Mouse (Mus musculus): ENCODE data around the gene Arf3.
A peak's percentile ranks its signal among the peaks of the same experiment; 100 is the strongest.
"Not testable (repeated sequence)": the region's sequence is repeated elsewhere in the genome, so short reads cannot be mapped to it uniquely, and the experiment has no call there.

Arf3 gene

GRCm38 (mm10) chr15:98747296-98747695, 15.7 kb downstream of the Arf3 start:
- no peak for DNase-seq

GRCm38 (mm10) chr15:98746344-98746965, 16.6 kb downstream of the Arf3 start:
- DNase-seq = no peak

- not testable (repeated sequence) for DNase-seq
Measured at GRCm38 (mm10) chr15:98743863-98744262, 19.2 kb downstream of the Arf3 start.

DNA sequence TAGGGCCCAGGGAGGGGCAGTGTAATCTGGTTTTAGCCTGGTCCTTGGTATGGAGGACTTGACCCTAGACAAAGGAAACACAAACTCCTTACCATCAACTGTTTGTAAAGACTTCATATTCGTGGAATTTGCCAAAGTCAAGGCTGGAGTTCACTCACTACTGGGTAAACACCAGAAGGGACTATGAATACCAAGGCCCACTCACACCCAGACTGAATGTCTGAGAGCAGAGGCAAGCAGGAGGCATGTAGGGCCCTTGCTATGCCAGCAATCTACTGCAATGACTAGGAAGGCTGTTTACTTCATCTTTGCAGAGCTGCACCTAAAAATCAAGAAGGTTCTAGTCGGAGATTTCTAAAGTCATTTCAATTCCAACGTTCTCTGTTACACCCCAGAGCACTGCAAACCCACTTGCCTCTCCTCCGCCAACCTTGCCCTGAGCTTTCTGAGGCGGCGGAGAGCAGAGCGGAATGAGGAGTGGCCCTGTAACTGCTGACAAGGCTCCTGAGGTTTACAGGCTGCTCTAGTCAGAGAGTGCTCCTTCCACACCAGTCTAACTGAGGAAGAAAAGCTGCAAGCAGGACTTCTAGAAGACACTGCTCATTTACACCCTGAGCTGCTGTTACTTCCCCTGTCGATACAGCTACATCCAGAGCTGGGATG, 20.1 kb downstream of the Arf3 start:
- DNase-seq = no peak

DNA sequence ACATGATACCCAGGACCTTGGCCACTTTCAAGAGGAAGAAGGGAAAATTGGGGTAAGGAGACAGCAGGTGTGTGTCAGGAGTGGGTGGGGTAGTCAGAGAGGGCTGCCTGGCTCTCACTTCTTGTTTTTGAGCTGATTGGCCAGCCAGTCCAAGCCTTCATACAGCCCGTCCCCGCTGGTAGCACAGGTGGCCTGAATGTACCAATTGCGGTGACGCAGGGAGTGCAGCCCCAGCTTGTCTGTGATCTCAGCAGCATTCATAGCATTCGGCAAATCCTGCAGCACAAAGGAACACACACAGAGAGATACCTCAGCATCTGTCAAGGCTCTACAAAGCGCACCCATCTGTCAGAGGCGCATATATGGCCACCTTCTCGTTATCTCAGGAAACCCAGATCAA, 22.8 kb downstream of the Arf3 start:
- no peak for DNase-seq

DNA sequence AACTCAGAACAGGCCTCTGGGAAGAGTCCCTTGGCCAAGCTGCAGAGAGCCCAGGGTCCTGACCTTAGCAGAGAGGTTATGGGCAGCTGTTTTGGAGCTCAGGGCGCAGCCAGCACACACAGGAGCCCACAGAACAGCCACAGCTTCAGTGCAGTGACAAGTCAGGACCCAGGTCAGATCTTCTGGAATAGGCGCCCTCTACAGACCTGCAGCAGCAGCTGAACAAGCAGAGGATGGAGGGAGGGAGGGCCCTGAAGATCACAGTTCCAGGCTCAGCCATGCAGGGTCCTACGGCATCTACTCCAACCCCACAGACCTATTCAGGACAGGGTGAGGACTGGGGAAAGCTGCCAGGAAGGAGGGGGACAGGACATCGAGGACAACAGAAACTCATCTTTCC, 24.2 kb downstream of the Arf3 start:
- DNase-seq = no peak

DNA sequence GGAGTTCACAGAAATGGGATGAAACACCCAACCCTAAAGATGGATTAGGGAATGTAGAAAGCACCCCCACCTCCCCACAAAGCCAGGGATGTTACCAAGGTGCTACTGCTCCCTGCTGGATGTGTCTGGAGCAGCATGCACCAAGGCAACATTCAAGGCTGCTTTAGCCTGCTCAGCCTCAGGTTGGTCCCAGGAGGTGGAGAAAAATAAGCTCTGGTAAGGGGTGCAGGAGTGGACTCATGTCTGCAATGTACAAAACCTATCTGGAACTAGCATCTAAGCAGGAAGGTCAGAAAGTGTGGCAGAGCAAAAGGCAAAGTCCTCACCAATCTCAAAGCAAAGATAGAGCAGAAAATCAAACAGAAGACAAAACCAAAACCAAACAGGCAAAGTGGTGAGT, 25.1 kb downstream of the Arf3 start:
- DNase-seq = peak; percentile 62

DNA sequence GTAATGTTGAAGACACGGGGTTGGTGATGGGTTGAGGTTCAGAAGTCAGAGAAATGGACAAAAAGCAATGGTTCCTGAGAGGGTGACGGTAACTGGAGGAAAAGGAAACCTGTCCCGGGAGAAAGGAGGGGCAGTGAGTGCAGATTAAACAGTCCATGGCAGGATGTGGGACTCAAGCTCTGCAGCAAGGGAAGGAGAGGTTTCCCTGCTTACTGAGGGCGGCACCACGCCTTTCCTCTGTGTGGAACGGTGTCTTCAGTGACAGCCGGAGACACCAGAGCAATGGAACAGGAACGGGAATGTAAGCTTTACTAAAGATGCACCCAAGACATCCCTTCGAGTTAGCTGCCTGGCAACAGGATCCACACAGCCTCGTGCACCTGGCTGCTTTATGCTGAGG, 26.5 kb downstream of the Arf3 start:
- no peak for DNase-seq

- DNase-seq = no peak
Measured at GRCm38 (mm10) chr15:98733976-98734566, 28.9 kb downstream of the Arf3 start.

DNA sequence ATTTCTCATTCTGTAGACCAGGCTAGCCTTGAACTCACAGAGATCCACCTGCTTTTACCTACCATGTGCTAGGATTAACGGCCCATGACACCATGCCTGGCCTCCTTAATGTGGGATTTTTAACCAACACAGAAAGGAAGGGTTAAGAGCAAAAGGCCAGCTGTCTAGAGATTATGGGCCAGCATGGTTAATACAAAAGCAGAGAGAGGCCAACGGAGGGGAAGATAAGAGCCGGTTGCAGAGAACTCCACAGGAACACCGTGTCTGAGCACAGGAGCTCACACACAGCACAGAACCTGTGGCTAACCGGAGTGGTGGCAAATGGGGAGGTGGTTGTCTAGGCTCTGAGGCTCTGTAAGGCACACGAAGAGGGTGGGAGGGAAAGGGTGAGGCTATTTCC, 29.6 kb downstream of the Arf3 start:
- no peak for DNase-seq

DNA sequence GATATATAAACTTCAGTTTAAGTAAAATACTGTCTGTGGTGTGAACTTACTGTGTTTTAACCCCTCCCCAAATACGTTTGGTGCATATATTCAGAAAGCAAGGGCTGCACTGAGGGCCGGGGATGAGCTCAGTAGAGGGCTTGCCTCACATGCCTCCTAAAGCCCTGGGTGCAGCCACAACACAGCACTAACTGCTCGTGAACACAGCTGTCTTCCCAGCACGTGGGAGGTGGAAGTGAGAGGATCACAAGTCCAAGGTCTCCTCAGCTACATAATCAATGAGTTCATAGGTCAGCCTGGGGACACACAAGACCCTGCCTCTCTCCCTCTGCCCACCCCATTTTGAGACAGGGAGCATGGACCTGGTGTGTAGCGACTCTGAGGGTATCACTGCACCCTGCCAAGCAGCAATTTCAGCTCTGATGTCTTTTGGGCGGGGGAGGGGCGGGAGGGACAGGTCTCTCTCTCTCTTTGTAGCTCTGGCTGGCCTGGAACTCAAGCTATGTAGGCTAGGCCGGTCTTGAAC, 30.9 kb downstream of the Arf3 start:
- no peak for DNase-seq

GRCm38 (mm10) chr15:98730790-98731189, 32.2 kb downstream of the Arf3 start:
- no peak for DNase-seq

- DNase-seq = no peak
Measured at GRCm38 (mm10) chr15:98729791-98730545, 33.0 kb downstream of the Arf3 start.

DNA sequence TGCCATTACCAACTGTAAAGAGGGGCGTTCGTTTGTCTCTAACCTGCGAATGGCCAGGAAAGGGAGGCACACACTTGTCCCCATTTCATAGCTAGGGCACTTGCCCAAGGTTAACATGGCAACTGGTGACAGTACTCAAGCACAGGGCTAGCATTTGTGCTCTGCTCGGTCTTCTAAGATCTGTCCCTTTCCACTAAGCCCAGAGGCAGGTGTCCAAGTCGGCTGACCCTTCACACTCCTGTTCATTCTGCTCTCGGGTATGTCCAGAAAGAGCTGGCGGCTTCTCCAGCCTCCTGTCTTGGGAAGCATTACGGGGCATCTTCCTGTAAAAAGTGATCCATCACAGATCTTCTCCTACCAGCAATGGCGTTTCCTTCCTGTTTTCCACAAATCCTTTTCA, 34.6 kb downstream of the Arf3 start:
- DNase-seq = no peak

GRCm38 (mm10) chr15:98727443-98728321, 35.3 kb downstream of the Arf3 start, which contains the start of gene Fkbp11:
Fkbp11 (minus strand) TSS chr15:98728198.
- peak; percentile 30 for DNase-seq

DNA sequence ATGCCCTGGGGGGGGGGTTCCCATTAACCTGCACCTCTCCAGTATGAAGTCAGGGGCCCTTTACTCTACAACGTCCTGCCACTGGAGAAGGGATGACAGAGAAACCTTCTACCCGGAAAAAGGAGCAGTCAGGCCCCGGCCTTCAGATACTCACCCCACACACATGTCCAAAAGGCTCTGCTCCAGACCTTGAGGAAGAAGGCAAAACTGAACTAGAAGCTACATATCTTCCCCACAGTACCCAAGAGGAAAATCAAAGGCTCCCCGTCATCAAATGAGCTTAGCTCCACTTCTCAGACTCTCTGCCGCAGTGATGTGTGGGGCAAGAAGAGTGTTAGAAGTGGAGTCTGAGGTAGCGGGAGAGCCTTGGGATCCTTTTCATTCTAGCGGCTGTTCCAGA, 36.3 kb downstream of the Arf3 start:
- no peak for DNase-seq

GRCm38 (mm10) chr15:98726079-98726478, 36.9 kb downstream of the Arf3 start:
- no peak for DNase-seq

DNA sequence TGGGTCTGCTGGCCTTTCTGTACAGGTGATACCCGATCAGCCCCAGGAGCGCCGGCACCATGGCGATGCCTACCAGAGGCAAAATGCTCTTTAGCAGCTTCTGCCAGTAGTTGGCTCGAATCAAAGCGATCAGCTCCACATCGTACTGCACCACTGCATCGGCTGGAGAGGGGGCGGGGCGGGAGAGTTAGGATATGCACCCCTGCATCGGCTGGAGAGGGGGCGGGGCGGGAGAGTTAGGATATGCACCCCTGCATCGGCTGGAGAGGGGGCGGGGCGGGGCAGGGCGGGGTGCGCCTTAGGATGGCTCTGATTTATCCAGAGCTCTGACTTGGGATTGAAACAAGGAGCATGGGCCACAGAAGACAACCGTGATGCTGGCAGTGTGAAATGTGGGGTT, 38.6 kb downstream of the Arf3 start:
- DNase-seq = no peak

- DNase-seq = no peak
Measured at GRCm38 (mm10) chr15:98722854-98723253, 40.2 kb downstream of the Arf3 start.

- DNase-seq = no peak
Measured at GRCm38 (mm10) chr15:98722191-98722590, 40.8 kb downstream of the Arf3 start.

- DNase-seq = no peak
Measured at GRCm38 (mm10) chr15:98717301-98717700, 45.7 kb downstream of the Arf3 start.

GRCm38 (mm10) chr15:98714230-98714652, 48.8 kb downstream of the Arf3 start:
- DNase-seq = no peak

Measured in right cerebral cortex, postnatal 14 days (tissue).